Mouse (Mus musculus) left cerebral cortex, adult 11 months (tissue): ENCODE results near the gene Muc2.
"Not testable (repeated sequence)": the region's sequence is repeated elsewhere in the genome, so short reads cannot be mapped to it uniquely, and the experiment has no call there.

Experiments
- DNase-seq: peaks from one replicate; pipeline ENCODE4 v3.0.0; 2022; ENCODE audit warnings: low spot score

Gene Muc2

GRCm38 (mm10) chr7:141690040-141690439 lies at the start of gene Muc2:
Gene Muc2, plus strand, starts transcription at chr7:141690340.
- no peak for DNase-seq

DNA sequence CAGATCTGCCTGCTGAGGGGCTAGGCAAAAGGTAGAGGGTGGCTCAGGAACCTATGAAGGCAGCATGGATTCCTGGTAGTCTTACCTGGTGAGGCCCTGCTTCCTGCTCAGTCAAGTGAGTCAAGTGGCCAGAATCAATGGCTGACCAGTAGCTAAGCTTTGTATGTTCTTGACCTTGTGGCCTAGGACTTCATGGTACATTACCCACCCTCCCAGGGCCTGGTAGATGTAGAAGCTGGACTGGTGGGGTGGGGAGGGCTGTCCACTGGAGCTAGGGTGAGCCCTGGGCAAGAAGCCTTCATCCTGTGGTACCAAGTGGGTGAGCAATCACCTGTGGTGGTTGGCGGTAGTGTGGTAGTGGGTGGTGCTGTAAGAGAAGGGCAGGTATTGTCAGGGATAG lies 47.8 kb upstream of the Muc2 start:
- no peak for DNase-seq

DNA sequence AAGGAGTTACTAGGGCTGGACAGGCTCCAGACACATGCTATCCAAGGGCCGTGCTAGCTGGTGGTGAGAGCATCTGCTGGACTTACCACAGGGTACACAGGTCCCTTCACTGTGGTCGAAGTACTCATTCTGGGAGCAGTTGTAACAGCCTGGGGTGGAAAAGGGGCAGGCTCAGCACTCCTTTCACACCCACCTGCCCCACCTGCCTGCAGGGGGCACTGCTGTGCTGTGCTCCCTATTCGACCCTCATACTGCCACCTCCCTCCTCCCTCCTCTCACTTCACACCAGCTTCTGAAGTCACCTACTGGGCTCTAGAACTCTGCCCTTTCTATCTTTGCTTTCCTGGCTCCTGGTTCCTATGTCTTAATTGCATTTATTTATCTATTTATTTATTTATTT lies 47.0 kb upstream of the Muc2 start:
- DNase-seq: no peak

- DNase-seq: no peak
Measured at GRCm38 (mm10) chr7:141647083-141647482, 43.1 kb upstream of the Muc2 start.

DNA sequence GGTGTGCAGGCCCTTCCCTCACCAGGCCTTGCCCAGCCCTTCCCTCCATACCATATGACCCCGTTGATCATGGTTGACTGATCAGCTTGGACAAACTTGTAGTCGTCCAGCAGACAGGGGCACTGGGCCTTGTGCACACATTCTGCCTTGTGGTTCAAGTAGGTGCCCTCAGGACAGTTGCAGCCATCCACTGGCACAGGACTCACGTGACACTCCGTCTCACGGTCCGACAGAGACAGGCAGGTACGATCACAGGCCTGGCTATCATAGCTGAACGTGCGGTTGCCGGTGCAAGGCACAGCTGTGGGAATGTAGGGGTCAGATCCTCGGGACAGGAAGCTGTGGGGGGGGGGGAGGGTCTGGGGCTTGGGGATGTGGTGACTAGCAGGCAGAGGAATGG lies 42.3 kb upstream of the Muc2 start:
- DNase-seq: no peak

DNA sequence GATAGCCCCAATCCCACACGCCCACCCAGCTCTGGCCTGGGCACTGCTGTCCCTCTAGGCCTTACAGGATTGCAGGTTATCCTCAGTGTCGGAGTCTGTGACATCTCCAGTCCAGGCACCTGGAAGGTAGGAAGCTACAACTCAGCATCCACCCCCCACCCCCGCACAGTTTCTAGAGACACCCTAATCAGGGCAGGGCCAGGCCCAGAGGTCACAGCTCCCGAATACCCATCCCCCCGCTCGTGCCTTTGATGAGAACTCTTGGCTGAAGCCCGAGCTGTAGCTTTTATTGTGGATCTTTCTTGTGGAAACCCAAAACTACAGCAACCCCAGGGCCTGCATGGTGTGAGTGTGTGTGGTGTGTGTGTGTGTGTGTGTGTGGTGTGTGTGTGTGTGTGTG lies 37.9 kb upstream of the Muc2 start:
- no peak for DNase-seq

DNA sequence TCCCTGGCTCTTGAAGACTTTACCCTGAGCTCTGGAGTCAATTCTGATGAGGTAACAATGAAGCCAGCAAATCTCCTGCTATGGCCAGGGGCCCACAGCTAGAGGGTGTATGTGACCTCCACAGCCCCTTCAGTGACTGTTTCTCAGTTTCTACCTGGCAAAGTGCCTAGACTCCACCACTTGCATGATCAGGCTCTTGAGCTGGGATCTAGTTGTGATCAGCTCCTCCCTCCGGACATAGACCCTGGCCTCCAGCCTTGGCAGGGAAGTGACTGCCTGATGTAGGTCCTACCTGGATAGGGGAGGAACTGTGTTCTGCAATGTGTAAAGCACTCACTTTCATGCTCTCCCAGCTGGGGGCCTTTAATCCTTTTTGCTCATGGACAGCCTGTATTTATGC lies 29.8 kb upstream of the Muc2 start:
- DNase-seq: no peak

GRCm38 (mm10) chr7:141661481-141661880 lies 28.7 kb upstream of the Muc2 start:
- DNase-seq: no peak

GRCm38 (mm10) chr7:141662223-141662622 lies 27.9 kb upstream of the Muc2 start:
- DNase-seq: no peak

DNA sequence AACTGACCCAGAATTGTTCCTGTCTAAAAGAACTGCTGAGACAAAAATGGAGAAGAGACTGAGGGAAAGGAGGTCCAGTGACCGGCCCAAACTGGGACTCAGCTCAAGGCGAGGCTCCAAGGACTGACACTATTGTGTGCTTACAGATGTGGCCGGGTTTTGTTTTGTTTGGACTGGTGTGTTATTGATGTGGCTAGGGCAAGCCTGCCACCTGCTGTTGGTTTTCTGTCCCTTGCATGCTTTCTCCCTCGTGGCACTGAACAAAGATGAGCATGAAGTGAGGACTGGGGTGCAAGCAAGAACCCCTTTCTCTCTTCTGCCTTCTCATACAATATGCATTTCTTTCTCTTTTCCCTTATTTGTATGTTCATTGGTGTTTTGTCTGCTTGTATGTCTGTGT lies 23.9 kb upstream of the Muc2 start:
- DNase-seq: peak; percentile 29

DNA sequence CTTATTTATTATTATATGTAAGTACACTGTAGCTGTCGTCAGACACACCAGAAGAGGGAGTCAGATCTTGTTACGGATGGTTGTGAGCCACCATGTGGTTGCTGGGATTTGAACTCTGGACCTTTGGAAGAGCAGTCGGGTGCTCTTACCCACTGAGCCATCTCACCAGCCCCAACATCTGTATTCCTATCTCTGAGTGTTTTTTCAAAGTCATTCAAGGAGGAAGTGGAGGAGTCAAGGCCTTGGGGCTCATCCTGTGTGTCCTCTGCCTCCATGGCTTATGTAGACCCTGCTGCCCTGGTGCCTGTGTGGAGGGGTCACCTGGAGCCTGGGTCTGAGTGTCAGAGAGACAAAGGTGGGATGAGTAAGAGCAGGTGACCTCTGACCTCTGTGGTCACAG lies 21.0 kb upstream of the Muc2 start:
- DNase-seq: not testable (repeated sequence)

GRCm38 (mm10) chr7:141670999-141671398 lies 19.1 kb upstream of the Muc2 start:
- no peak for DNase-seq

- no peak for DNase-seq
Measured at GRCm38 (mm10) chr7:141671626-141672291, 18.4 kb upstream of the Muc2 start.

DNA sequence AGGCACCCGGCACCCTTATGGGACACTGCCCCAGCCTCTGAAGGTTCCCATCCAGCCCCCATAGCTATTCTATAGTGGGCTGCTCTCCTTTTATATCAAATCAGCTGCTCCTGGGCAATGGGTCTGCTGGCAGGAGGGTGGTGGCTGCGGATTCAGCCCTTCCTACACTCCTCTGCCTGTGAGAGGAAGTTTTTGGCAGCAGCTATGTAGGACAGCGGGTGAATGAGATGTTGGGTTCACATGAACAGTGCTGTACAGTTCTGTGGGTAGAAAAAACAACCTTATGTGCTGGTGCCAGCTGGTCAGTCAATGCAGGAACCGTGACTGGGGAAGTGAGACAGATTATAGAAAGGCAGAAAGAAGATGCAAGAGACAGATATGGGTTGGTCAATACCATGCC lies 11.2 kb upstream of the Muc2 start:
- no peak for DNase-seq

GRCm38 (mm10) chr7:141687330-141687729 lies 2.8 kb upstream of the Muc2 start:
- no peak for DNase-seq

DNA sequence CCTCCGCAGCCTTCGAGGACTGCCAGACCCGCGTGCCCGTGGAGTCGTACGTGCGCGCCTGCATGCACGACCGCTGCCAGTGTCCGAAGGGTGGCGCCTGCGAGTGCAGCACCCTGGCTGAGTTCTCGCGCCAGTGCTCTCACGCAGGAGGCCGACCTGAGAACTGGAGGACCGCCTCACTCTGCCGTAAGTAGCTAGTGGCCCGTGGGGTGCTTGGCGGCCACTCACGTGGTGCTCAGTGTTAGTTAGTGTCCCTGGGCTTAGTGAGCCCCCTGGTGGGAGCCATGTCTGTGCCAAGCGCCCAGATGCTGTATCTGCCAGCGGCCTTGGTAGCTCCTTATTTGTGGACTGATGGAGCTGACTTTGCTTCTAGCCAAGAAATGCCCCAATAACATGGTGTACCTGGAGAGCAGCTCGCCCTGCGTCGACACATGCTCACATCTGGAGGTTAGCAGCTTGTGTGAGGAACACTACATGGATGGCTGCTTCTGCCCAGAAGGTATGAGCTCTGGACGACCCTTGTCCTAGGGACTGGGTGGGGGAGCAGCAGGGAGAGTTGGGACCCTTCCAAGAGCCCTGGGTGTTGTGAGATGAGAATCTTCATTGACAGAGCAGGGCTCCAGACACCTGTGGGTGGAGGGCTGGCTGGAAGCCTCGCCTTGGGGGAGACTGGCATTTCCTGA lies 3.6 kb downstream of the Muc2 start:
- DNase-seq: no peak

DNA sequence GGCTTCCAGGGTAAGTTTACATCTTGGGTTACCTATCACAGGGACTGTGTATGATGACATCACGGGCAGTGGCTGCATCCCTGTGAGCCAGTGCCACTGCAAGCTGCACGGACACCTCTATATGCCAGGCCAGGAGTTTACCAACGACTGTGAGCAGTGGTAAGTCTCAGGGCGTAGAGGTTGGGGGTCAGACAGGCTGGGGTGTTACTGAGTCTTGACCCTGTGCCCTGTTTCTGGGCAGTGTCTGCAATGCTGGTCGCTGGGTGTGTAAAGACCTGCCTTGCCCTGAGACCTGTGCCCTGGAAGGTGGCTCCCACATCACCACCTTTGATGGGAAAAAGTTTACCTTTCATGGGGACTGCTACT lies 4.1 kb downstream of the Muc2 start:
- DNase-seq: no peak

GRCm38 (mm10) chr7:141696538-141696937 lies 6.4 kb downstream of the Muc2 start:
- no peak for DNase-seq

GRCm38 (mm10) chr7:141699556-141700220 lies 9.5 kb downstream of the Muc2 start:
- DNase-seq: no peak

- peak; percentile 9 for DNase-seq
Measured at GRCm38 (mm10) chr7:141747451-141748100, 57.4 kb downstream of the Muc2 start.

DNA sequence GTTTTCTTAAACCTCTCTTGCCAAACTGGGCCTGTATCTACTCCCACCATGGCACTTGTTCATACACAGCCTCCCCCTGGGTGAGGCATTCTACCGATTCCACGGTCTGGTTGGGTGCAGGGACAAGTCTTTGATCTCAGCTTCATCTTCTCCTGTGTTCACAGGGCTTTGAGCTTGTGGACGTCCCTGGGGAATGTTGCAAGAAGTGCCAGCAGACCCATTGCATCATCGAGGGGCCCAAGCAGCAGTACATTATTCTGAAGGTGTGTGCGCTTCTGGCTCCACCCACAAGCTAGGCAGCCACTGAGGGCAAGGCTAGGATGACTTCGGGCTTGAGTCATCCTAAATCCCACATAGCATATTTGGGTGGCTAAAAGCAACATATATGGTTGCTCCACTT lies 62.4 kb downstream of the Muc2 start:
- DNase-seq: no peak

GRCm38 (mm10) chr7:141755831-141756230 lies 65.7 kb downstream of the Muc2 start:
- DNase-seq: peak; percentile 72

DNA sequence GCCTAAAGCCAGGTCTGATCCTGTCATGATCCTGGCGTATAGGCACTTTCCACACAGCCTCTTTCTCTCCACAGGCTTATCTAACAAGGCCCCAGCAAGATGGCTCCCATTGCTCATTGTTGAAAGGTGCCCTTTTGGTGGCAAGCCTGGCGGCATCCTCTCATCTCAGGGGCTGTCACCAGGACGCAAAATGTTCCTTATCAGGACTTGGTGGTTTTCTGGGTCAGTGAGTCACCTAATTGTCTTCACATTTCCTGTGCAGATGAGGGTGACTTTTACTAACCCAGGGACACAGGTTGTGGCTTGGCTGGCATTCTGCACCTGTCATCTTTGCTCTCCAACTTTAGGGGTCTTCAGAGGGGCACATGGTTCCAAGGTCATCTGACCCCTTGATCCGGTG lies 68.2 kb downstream of the Muc2 start:
- no peak for DNase-seq
